Mouse (Mus musculus): ENCODE data around the gene Zfp292. TPM values are rescaled to one million over a fixed set of nuclear protein-coding genes. Genes with fewer than 3 reads are reported as not detected.
A peak's percentile ranks its signal among the peaks of the same experiment; 100 is the strongest.

Gene Zfp292
- polyA plus RNA-seq, 1 experiment from 2014 or later = 20.3 TPM

DNA sequence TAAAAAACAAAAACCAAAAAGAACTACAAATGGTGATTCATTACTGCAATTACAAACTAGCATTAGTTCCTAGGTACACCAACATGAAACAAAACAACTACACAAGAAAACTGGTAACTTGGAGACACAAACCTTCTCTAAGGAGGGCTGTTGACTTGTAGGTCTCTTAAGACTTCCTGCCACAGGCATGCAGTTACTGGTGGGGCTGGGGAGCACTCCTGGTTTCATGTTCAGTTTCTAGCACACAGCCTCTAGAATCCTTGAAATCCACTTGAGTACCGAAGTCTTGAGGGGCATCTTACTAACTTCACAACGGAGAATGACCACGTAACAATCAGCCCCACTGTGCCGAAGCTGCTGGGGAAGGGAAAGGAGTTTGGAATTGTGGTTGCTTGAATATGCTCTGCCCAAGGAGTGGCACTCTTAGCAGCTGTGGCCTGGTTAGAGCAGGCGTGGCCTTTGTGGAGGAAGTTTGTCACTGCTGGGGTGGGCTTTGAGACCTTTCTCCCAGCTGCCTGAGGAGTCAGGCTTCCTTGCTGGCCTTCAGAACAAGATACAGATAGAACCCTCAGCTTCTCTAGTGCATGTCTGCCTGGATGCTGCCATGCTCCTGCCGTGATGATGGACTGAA is 35.0 kb downstream of the Zfp292 start:
- Histone ChIP-seq H3K4me2 (no peak overlapping the region), H3K4me3 (replicated peaks) (no peak overlapping the region), H3K4me1 (peaks cover 18% of the 10 kb centered on the region), H3K9ac (replicated peaks) (no peak overlapping the region), H3K36me3 (peaks cover 5% of the 10 kb centered on the region; the same call in 1 of the 2 replicates), H3K9me3 (replicated peaks) (no peaks in the 10 kb centered on the region), H3K27me3 (replicated peaks) (no peaks in the 10 kb centered on the region), H3K27ac (replicated peaks) (no peak overlapping the region)
- 93% methylated on average over 6 of the region's 6 CpGs for WGBS
- no peak for ATAC-seq (ENCODE audit: low FRiP score)

DNA sequence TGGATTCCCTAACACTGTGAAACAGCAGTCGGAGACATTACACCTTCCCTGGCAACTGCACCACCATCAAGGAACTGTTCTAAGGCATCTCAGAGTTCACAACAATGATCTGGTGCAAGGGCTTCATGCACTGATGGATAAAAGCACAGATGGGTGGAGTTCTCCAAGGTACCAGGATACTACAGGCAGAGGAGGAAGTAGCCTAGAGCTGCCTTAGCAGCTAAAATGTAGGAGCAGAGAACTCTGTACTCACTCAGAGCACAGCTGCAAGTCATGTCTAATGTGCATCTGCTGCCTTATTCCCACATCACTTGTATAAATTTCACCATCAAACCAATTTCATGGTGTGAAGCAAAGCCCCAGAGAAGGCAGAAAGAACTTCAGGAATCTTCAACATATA is 38.9 kb downstream of the Zfp292 start:
- no peak overlapping the region for H3K27ac ChIP-seq (replicated peaks)
- ATAC-seq (ENCODE audit: low FRiP score) = no peak
- WGBS = 98% methylated on average over 1 of the region's 1 CpGs
- peaks cover 19% of the 10 kb centered on the region for H3K4me1 ChIP-seq
- no peak overlapping the region for H3K9ac ChIP-seq (replicated peaks)
- no peaks in the 10 kb centered on the region for H3K9me3 ChIP-seq (replicated peaks)
- H3K27me3 ChIP-seq (replicated peaks) = no peaks in the 10 kb centered on the region
- H3K4me2 ChIP-seq = no peak overlapping the region
- no peak overlapping the region for H3K4me3 ChIP-seq (replicated peaks)
- H3K36me3 ChIP-seq = no peaks in the 10 kb centered on the region

DNA sequence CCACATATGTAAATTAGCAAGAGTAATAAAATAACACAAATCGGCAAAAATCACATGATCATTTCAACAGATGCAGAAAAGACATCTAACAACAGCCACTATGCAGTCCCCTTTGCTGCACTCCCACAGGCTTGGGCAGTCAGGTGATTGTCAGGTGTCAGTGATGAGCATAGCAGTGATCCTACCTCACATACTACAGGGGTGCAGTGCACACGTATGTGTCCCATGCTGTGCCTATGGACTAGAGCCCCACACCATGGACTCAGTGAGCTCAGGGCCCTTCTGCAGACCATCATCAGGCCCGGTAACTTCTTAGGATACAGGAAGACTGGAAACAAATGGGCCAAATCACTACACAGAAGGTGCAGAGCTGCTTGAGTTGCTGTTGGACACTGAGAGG is 39.9 kb downstream of the Zfp292 start:
- H3K4me2 ChIP-seq = no peak overlapping the region
- H3K27me3 ChIP-seq (replicated peaks) = no peaks in the 10 kb centered on the region
- WGBS = 89% methylated on average over 3 of the region's 3 CpGs
- H3K9ac ChIP-seq (replicated peaks) = no peak overlapping the region
- no peaks in the 10 kb centered on the region for H3K9me3 ChIP-seq (replicated peaks)
- peak; percentile 46 for ATAC-seq (ENCODE audit: low FRiP score)
- no peak overlapping the region for H3K4me3 ChIP-seq (replicated peaks)
- H3K36me3 ChIP-seq = peaks cover 7% of the 10 kb centered on the region; the same call in 1 of the 2 replicates
- H3K27ac ChIP-seq (replicated peaks) = no peak overlapping the region
- H3K4me1 ChIP-seq = peaks cover 17% of the 10 kb centered on the region

DNA sequence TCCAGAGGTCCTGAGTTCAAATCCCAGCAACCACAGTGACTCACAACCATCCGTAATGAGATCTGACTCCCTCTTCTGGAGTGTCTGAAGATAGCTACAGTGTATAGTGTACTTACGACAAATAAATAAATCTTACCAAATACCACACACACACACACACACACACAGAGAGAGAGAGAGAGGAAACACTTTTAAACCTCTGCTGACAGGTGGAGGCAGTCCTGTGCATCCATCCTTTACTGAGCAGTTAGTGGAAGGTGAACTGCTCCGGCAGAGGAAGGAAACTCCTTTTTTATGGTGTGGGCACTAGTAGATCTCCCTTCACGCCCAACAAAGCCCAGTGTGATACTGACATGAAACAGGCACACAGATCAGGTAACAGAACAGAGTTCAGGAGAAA is 51.3 kb downstream of the Zfp292 start:
- Histone ChIP-seq H3K27ac (replicated peaks) (no peak overlapping the region), H3K36me3 (peaks cover 18% of the 10 kb centered on the region; the same call in 1 of the 2 replicates), H3K27me3 (replicated peaks) (no peaks in the 10 kb centered on the region), H3K9ac (replicated peaks) (no peak overlapping the region), H3K4me2 (no peak overlapping the region), H3K4me3 (replicated peaks) (no peak overlapping the region), H3K9me3 (replicated peaks) (no peaks in the 10 kb centered on the region), H3K4me1 (no peaks in the 10 kb centered on the region)
- WGBS = 87% methylated on average over 4 of the region's 4 CpGs
- no peak for ATAC-seq (ENCODE audit: low FRiP score)

DNA sequence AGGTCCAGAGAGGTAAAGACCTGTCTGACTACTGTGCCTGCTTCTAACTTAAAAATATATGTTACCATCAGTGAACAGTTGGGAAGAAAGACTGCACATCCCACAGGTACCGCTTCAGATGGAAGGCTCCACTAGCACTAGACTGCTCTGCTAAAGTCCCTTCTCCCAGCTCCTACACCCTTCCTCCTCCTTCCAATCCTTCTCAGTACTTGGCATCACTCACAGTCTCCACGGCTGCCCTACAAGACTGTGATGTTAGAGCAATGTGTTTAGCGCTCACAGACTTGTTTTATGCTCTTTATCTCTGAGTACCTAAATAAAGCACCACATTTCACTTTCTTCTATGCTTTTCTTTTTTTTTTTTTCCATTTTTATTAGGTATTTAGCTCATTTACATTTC is 53.3 kb downstream of the Zfp292 start:
- Histone ChIP-seq H3K9me3 (replicated peaks) (no peaks in the 10 kb centered on the region), H3K4me2 (no peak overlapping the region), H3K4me1 (no peaks in the 10 kb centered on the region), H3K4me3 (replicated peaks) (no peak overlapping the region), H3K27me3 (replicated peaks) (no peaks in the 10 kb centered on the region), H3K36me3 (peaks cover 10% of the 10 kb centered on the region; the same call in 1 of the 2 replicates), H3K9ac (replicated peaks) (no peak overlapping the region), H3K27ac (replicated peaks) (no peak overlapping the region)
- no peak for ATAC-seq (ENCODE audit: low FRiP score)
- WGBS = 93% methylated on average over 3 of the region's 3 CpGs

DNA sequence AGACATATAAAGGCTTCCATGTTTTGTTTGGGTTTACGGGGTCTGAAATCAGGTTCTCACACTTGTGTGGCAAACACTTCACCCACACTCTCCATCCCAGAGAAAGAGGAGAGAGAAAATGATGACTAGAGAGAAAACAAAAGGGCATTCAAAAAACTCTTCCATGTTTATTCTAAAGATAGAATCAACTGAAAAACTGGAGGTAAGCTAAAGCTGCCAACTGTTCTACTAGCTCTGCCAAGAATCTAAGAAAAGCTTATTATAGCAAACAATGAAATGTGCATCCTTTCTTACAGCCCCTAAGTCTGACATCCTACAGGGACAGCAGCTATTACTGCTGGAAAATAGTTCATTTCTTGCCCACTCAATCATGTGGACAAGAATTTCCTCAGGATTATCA is 58.9 kb downstream of the Zfp292 start:
- WGBS = 84% methylated on average over 1 of the region's 1 CpGs
- H3K9ac ChIP-seq (replicated peaks) = no peak overlapping the region
- no peaks in the 10 kb centered on the region for H3K9me3 ChIP-seq (replicated peaks)
- H3K27ac ChIP-seq (replicated peaks) = no peak overlapping the region
- no peaks in the 10 kb centered on the region for H3K27me3 ChIP-seq (replicated peaks)
- H3K36me3 ChIP-seq = peaks cover 8% of the 10 kb centered on the region
- no peaks in the 10 kb centered on the region for H3K4me1 ChIP-seq
- H3K4me3 ChIP-seq (replicated peaks) = no peak overlapping the region
- H3K4me2 ChIP-seq = no peak overlapping the region
- ATAC-seq (ENCODE audit: low FRiP score) = no peak

DNA sequence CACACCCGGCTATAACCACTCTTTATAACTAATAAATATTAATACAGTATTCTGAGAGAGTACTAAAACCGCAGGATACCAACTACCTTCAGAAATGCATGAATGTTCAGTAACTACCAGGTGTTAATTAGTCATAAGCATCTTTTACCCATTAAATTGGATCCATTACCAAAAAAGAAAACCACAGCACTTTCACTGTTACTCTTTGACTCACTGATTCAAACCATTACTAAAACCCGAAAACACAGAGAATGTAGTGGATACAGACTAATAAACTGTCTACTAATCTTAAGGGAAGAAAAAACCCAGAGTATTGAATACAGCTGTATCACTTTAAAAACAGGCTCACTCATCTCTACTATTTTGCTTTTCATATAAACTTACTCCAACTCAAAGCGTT is 62.9 kb downstream of the Zfp292 start:
- H3K36me3 ChIP-seq = peaks cover 23% of the 10 kb centered on the region
- no peaks in the 10 kb centered on the region for H3K27me3 ChIP-seq (replicated peaks)
- H3K27ac ChIP-seq (replicated peaks) = no peak overlapping the region
- no peak overlapping the region for H3K4me3 ChIP-seq (replicated peaks)
- H3K9ac ChIP-seq (replicated peaks) = no peak overlapping the region
- WGBS = 89% methylated on average over 4 of the region's 4 CpGs
- H3K4me2 ChIP-seq = no peak overlapping the region
- H3K9me3 ChIP-seq (replicated peaks) = no peaks in the 10 kb centered on the region
- no peaks in the 10 kb centered on the region for H3K4me1 ChIP-seq
- ATAC-seq (ENCODE audit: low FRiP score) = no peak

DNA sequence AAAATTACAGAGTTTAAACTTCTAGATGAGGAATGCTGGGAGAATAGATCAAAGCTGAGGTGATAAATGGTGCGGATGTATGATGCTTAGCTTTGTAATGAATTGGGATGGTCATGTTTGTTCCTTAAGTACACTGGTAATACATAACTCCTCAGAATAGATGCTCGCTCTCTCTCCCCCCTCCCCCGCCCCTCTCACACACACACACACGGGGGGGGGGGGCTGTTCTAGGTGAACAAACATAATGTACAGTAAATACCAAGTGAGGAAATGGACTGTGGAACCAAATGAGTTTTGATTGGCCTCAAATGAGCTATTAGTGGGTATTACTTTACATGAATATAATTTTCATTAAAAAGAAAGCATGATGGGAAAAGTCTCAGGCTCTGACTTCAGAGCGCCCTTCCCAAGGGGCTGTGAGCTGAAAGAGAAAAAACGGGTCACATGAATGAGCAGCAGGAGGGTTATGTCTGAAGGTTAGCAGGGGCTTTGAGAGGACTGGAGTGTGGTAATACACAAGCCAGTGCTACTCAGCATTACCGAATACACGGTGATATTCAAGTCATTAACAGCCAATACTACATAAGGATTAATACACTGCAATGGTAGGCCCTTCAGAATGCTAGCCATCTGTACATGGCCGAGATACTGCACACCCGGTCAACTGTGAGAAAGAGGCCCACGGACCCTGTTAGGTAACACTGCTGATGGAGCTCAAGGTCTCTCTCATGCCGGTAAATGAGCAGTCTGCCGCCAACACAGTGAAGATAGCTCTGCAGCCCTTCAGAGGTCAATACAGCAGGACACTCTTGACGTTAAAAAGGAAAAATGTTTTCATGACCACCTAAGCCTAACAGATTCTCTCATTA is 81.4 kb downstream of the Zfp292 start:
- Histone ChIP-seq H3K9me3 (replicated peaks) (no peaks in the 10 kb centered on the region), H3K27ac (replicated peaks) (no peak overlapping the region; the same call in 1 of the 2 replicates), H3K4me1 (peaks cover 2% of the 10 kb centered on the region; the same call in 1 of the 2 replicates), H3K4me2 (no peak overlapping the region), H3K9ac (replicated peaks) (no peak overlapping the region), H3K36me3 (peaks cover 17% of the 10 kb centered on the region), H3K27me3 (replicated peaks) (no peaks in the 10 kb centered on the region), H3K4me3 (replicated peaks) (no peak overlapping the region)
- WGBS = 67% methylated on average over 14 of the region's 14 CpGs
- peak; percentile 70 for ATAC-seq (ENCODE audit: low FRiP score)

DNA sequence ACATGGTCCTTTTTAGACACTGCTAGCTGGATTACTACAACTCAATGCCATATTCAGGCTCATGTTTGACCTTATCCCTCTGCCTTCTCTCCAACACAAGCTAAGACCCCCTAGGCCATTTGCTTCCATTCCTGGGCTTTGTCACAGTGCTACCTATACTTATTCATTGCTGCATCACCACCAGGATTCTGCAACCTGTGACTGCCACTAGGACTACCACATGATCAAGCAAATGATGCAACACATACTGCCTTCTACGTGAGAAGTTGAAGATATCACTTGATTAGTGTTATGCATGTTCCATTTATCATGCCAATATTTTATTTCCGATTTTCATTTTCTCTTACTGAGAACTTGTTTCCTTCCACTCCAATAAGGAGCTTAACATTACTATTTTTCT is 84.8 kb downstream of the Zfp292 start:
- no peak overlapping the region for H3K27ac ChIP-seq (replicated peaks)
- WGBS = 85% methylated on average over 2 of the region's 2 CpGs
- H3K9ac ChIP-seq (replicated peaks) = no peak overlapping the region
- no peaks in the 10 kb centered on the region for H3K36me3 ChIP-seq
- no peak overlapping the region for H3K4me2 ChIP-seq
- no peaks in the 10 kb centered on the region for H3K9me3 ChIP-seq (replicated peaks)
- no peaks in the 10 kb centered on the region for H3K27me3 ChIP-seq (replicated peaks)
- H3K4me1 ChIP-seq = peaks cover 2% of the 10 kb centered on the region; the same call in 1 of the 2 replicates
- ATAC-seq (ENCODE audit: low FRiP score) = no peak
- H3K4me3 ChIP-seq (replicated peaks) = no peak overlapping the region

DNA sequence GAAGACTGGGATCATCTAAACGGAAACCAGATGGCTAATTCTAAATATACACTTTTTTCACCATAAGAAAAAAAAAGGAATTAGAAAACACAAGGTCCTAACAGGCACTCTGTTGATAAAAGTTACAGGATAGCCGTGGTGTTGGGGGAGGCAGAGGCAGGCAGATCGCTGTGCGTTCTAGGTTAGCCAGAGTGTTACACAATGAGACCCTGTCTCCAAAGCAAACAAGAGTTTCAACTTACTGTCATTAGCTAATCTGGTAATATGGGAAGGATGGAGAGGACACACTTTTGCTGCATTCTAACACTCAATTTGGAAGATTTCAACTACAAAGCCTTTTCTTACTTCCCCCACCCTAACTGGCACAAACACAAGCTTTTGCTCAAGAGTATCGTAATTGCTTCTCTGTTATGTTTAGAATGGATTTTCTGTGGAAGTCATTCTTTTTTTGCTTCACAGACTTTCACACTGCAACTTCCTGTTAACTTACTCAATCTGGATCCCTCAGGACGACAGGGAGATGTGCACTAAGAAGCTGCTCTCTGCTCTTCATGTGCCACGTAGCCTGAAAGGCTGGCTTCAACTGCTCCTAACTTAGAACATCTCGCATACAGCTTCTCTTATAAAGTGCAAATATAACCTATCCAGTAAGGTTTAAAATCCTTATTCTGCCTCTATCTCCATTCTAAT is 85.3 kb downstream of the Zfp292 start:
- WGBS = 84% methylated on average over 8 of the region's 8 CpGs
- Histone ChIP-seq H3K9ac (replicated peaks) (no peak overlapping the region), H3K4me3 (replicated peaks) (no peak overlapping the region), H3K4me1 (peaks cover 2% of the 10 kb centered on the region; the same call in 1 of the 2 replicates), H3K27me3 (replicated peaks) (no peaks in the 10 kb centered on the region), H3K4me2 (no peak overlapping the region), H3K9me3 (replicated peaks) (no peaks in the 10 kb centered on the region), H3K27ac (replicated peaks) (no peak overlapping the region), H3K36me3 (no peaks in the 10 kb centered on the region)
- no peak for ATAC-seq (ENCODE audit: low FRiP score)

DNA sequence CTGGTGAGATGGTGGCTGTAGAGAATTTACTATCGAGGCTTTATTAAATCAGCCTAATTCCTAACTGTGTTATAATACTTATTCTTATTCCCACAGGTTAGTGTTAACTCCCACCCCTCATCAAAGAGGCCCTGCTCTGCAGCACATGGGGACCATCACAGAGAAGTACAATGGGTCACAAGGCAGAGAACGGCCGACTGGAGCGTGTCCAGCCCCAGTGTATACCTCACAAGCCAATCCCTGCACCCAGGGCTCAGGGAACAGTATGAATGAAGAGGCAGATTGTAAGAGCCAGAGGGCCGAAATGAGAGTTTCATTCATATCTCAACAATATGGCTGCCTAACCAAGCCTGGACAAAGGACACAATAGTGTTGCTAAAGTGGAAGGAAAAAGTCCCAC is 86.5 kb downstream of the Zfp292 start:
- Histone ChIP-seq H3K9ac (replicated peaks) (no peak overlapping the region), H3K4me1 (no peaks in the 10 kb centered on the region)

More for the DNA sequence above, 86.5 kb downstream of the Zfp292 start:
- Histone ChIP-seq H3K4me2 (no peak overlapping the region), H3K9me3 (replicated peaks) (no peaks in the 10 kb centered on the region), H3K4me3 (replicated peaks) (no peak overlapping the region), H3K27ac (replicated peaks) (no peak overlapping the region), H3K36me3 (no peaks in the 10 kb centered on the region), H3K27me3 (replicated peaks) (no peaks in the 10 kb centered on the region)
- ATAC-seq (ENCODE audit: low FRiP score) = peak; percentile 53; the same call in 1 of the 2 replicates
- 54% methylated on average over 5 of the region's 5 CpGs for WGBS

All from neural tube, embryonic 15.5 days (tissue).